Mouse (Mus musculus): ENCODE results near the gene Cd180. TPM values are rescaled to one million over a fixed set of nuclear protein-coding genes. Genes with fewer than 3 reads are reported as not detected.
A peak's percentile ranks its signal among the peaks of the same experiment; 100 is the strongest.

Gene Cd180
- polyA plus RNA-seq (2015; fragmentation: Nextera tagmentation; extraction: Ambion mirVana) = 0.30 and 0.36 TPM in 2 replicates

GRCm38 (mm10) chr13:102693341-102693801 is at the start of gene Cd180:
Gene Cd180 (plus strand): TSS chr13:102693558.
- no peak for ATAC-seq
- Histone ChIP-seq H3K4me2 (replicated peaks) (no peak within 1 kb of the TSS), H3K36me3 (no peaks in the 10 kb centered on the region), H3K27me3 (no peaks in the 10 kb centered on the region), H3K4me3 (replicated peaks) (no peak within 1 kb of the TSS), H3K27ac (no peak within 1 kb of the TSS), H3K9me3 (no peaks in the 10 kb centered on the region), H3K4me1 (replicated peaks) (peaks cover 14% of the 10 kb centered on the region), H3K9ac (replicated peaks) (no peak within 1 kb of the TSS)
- WGBS = 78% methylated on average over 8 of the region's 8 CpGs

- Histone ChIP-seq H3K4me3 (replicated peaks) (no peak overlapping the region), H3K27me3 (peaks cover 14% of the 10 kb centered on the region; the same call in 1 of the 2 replicates), H3K27ac (no peak overlapping the region), H3K36me3 (no peaks in the 10 kb centered on the region), H3K9ac (replicated peaks) (no peak overlapping the region), H3K4me1 (replicated peaks) (peaks cover 16% of the 10 kb centered on the region; the same call in 1 of the 2 replicates), H3K9me3 (no peaks in the 10 kb centered on the region), H3K4me2 (replicated peaks) (peak overlapping the region; percentile 30; the same call in 1 of the 2 replicates)
- ATAC-seq = 0 out of 2 replicates have a peak, but pooled peaks have one; percentile 44
- WGBS = 32% methylated on average over 8 of the region's 8 CpGs
These were observed 49.0 kb upstream of the Cd180 start for GRCm38 (mm10) chr13:102644344-102644743.

- 21% methylated on average over 17 of the region's 17 CpGs for WGBS
- H3K4me2 ChIP-seq (replicated peaks) = peak overlapping the region; percentile 30; the same call in 1 of the 2 replicates
- H3K27me3 ChIP-seq = peaks cover 9% of the 10 kb centered on the region; the same call in 1 of the 2 replicates
- no peak overlapping the region for H3K9ac ChIP-seq (replicated peaks)
- no peak overlapping the region for H3K4me3 ChIP-seq (replicated peaks)
- peaks cover 16% of the 10 kb centered on the region; the same call in 1 of the 2 replicates for H3K4me1 ChIP-seq (replicated peaks)
- no peaks in the 10 kb centered on the region for H3K36me3 ChIP-seq
- H3K27ac ChIP-seq = no peak overlapping the region
- H3K9me3 ChIP-seq = no peaks in the 10 kb centered on the region
- peak; percentile 92 for ATAC-seq
These were observed 48.4 kb upstream of the Cd180 start for GRCm38 (mm10) chr13:102644789-102645551.

- ATAC-seq = no peak
- H3K4me1 ChIP-seq (replicated peaks) = peaks cover 16% of the 10 kb centered on the region; the same call in 1 of the 2 replicates
- H3K36me3 ChIP-seq = no peaks in the 10 kb centered on the region
- H3K4me2 ChIP-seq (replicated peaks) = no peak overlapping the region
- H3K27ac ChIP-seq = no peak overlapping the region
- no peak overlapping the region for H3K9ac ChIP-seq (replicated peaks)
- no peaks in the 10 kb centered on the region for H3K9me3 ChIP-seq
- WGBS = 75% methylated on average over 10 of the region's 10 CpGs
- no peak overlapping the region for H3K4me3 ChIP-seq (replicated peaks)
- H3K27me3 ChIP-seq = peaks cover 6% of the 10 kb centered on the region; the same call in 1 of the 2 replicates
These were observed 47.0 kb upstream of the Cd180 start for GRCm38 (mm10) chr13:102646271-102646771.

GRCm38 (mm10) chr13:102647511-102647910 is 45.8 kb upstream of the Cd180 start:
- H3K4me3 ChIP-seq (replicated peaks) = no peak overlapping the region
- H3K4me1 ChIP-seq (replicated peaks) = peaks cover 16% of the 10 kb centered on the region; the same call in 1 of the 2 replicates
- WGBS = 87% methylated on average over 4 of the region's 4 CpGs
- no peak overlapping the region for H3K9ac ChIP-seq (replicated peaks)
- H3K27me3 ChIP-seq = peaks cover 9% of the 10 kb centered on the region; the same call in 1 of the 2 replicates
- no peak for ATAC-seq
- no peaks in the 10 kb centered on the region for H3K9me3 ChIP-seq
- no peaks in the 10 kb centered on the region for H3K36me3 ChIP-seq
- H3K27ac ChIP-seq = no peak overlapping the region
- H3K4me2 ChIP-seq (replicated peaks) = no peak overlapping the region

- Histone ChIP-seq H3K36me3 (no peaks in the 10 kb centered on the region), H3K27ac (no peak overlapping the region), H3K27me3 (peaks cover 7% of the 10 kb centered on the region; the same call in 1 of the 2 replicates), H3K4me3 (replicated peaks) (no peak overlapping the region), H3K4me1 (replicated peaks) (no peaks in the 10 kb centered on the region), H3K9ac (replicated peaks) (no peak overlapping the region), H3K4me2 (replicated peaks) (no peak overlapping the region), H3K9me3 (no peaks in the 10 kb centered on the region)
- WGBS = 95% methylated on average over 6 of the region's 6 CpGs
- no peak for ATAC-seq
These were observed 41.0 kb upstream of the Cd180 start for GRCm38 (mm10) chr13:102652303-102652889.

GRCm38 (mm10) chr13:102655071-102655570 is 38.2 kb upstream of the Cd180 start:
- Histone ChIP-seq H3K4me2 (replicated peaks) (no peak overlapping the region), H3K4me3 (replicated peaks) (no peak overlapping the region), H3K4me1 (replicated peaks) (no peaks in the 10 kb centered on the region), H3K27me3 (peaks cover 7% of the 10 kb centered on the region; the same call in 1 of the 2 replicates), H3K36me3 (no peaks in the 10 kb centered on the region), H3K9ac (replicated peaks) (no peak overlapping the region), H3K9me3 (no peaks in the 10 kb centered on the region), H3K27ac (no peak overlapping the region)
- no peak for ATAC-seq
- 77% methylated on average over 2 of the region's 2 CpGs for WGBS

- H3K4me3 ChIP-seq (replicated peaks) = no peak overlapping the region
- no peaks in the 10 kb centered on the region for H3K4me1 ChIP-seq (replicated peaks)
- no peak overlapping the region for H3K27ac ChIP-seq
- no peaks in the 10 kb centered on the region for H3K9me3 ChIP-seq
- no peak overlapping the region for H3K9ac ChIP-seq (replicated peaks)
- H3K4me2 ChIP-seq (replicated peaks) = no peak overlapping the region
- peaks cover 7% of the 10 kb centered on the region; the same call in 1 of the 2 replicates for H3K27me3 ChIP-seq
- ATAC-seq = no peak
- WGBS = 79% methylated on average over 11 of the region's 11 CpGs
- no peaks in the 10 kb centered on the region for H3K36me3 ChIP-seq
These were observed 37.1 kb upstream of the Cd180 start for GRCm38 (mm10) chr13:102656153-102656690.

GRCm38 (mm10) chr13:102658223-102658839 is 35.0 kb upstream of the Cd180 start:
- Histone ChIP-seq H3K4me1 (replicated peaks) (no peaks in the 10 kb centered on the region), H3K9ac (replicated peaks) (no peak overlapping the region), H3K27me3 (no peaks in the 10 kb centered on the region), H3K4me2 (replicated peaks) (no peak overlapping the region), H3K27ac (no peak overlapping the region), H3K36me3 (no peaks in the 10 kb centered on the region), H3K4me3 (replicated peaks) (no peak overlapping the region), H3K9me3 (no peaks in the 10 kb centered on the region)
- ATAC-seq = no peak
- 79% methylated on average over 6 of the region's 6 CpGs for WGBS

GRCm38 (mm10) chr13:102664041-102664440 is 29.3 kb upstream of the Cd180 start:
- Histone ChIP-seq H3K4me2 (replicated peaks) (no peak overlapping the region), H3K4me1 (replicated peaks) (no peaks in the 10 kb centered on the region), H3K36me3 (no peaks in the 10 kb centered on the region), H3K27ac (no peak overlapping the region), H3K9ac (replicated peaks) (no peak overlapping the region), H3K9me3 (no peaks in the 10 kb centered on the region), H3K4me3 (replicated peaks) (no peak overlapping the region), H3K27me3 (no peaks in the 10 kb centered on the region)
- ATAC-seq = no peak
- WGBS = 70% methylated on average over 6 of the region's 6 CpGs

- 0 out of 2 replicates have a peak overlapping the region, but pooled peaks have one; percentile 5 for H3K4me3 ChIP-seq (replicated peaks)
- H3K9me3 ChIP-seq = no peaks in the 10 kb centered on the region
- no peak overlapping the region for H3K9ac ChIP-seq (replicated peaks)
- peak overlapping the region; percentile 29 for H3K4me2 ChIP-seq (replicated peaks)
- no peak for ATAC-seq
- no peaks in the 10 kb centered on the region for H3K36me3 ChIP-seq
- H3K4me1 ChIP-seq (replicated peaks) = 0 out of 2 replicates have a peak, but pooled peaks cover 4% of the 10 kb centered on the region
- WGBS = 56% methylated on average over 12 of the region's 12 CpGs
- H3K27me3 ChIP-seq = no peaks in the 10 kb centered on the region
- no peak overlapping the region for H3K27ac ChIP-seq
These were observed 28.3 kb upstream of the Cd180 start for GRCm38 (mm10) chr13:102664843-102665587.
